Mouse (Mus musculus) spleen, adult 18-20 months (tissue): ENCODE measurements around the gene Nhlh1.

ENCODE experiments used
- DNase-seq, 2 experiments: peaks; one replicate each; pipeline ENCODE4 v3.0.0; 2022; ENCODE audit warnings: mixed read lengths in 2 of 2

Nhlh1 gene

DNA sequence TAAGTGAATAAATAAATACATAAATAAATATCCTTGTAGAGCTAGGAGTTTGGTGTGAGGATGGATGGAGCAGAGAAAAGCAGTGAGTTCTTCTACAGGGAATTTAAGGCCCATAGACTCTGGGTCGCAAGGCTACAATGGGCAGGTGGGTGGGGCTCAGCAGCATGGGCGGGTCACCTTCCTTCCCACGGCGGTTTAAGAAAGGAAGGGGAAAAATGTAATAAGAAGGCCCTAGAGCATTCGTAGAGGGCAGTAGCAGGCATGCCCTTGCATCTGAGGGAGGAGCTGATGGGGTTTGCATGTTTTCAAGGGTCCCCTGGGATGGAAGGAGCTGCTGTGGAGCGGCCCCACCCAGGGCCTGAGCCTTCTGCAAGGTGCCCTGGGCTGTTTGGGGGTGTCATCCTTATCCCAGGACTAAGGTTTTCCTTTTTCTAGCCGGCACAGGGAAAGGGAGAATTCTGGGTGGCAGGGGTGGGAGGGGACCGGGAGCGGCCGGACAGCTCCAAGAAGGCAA, 4.5 kb downstream of the Nhlh1 start:
- DNase-seq = no peak

DNA sequence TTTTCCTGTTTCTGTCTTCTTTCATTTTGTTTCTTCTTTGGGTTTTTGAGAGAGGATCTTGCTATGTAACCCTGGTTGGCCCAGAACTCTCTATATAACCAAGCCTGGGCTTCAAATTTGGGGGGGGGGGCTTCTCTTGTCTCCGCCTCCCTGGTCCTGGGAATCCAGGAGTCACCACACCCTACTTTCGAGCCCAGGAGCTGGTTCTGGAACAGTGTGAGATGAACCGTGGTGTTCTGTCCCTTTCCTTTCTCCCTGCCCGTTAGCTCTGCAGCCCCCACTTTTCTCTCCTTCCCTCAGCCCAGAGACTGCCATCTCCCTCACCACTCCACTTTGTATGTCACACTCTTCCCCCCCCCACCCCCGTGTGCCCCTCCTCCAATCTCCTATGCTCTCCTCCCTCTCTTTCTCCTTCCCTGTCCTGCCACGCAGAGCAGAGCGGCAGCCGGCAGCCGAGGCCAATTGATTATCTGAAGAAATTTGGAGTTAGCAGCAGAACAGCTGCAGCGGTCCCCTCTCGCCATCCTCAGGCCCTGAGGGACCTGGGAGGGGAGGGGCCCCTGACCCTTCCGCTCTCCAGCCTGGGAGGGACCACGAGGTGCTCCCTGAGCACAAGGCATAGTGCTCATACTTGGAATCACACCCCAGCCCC, 8.1 kb downstream of the Nhlh1 start:
- DNase-seq = no peak

DNA sequence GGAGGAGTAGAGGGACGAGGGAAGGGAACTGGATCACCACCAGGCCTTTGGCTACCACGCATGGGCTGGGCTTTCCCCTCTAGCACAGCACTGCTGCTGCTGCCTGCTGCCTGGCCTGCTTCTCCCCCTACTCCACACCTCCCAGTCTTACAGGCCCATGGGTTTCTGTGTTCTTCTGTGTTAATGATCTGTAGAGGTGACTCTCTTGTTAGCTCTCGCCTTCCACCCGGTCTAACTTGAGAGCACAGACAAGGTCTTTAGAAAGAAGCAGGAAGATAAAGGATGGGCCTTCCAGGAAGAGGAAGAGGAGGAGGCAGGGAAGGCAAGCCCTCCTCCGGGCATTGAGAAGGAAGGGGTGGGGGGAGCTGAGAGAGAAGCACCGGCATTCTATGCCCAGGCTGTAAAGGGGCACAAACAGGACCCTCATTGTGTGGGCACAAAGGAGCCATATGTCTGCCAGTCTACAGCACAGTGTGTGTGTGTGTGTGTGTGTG, 9.1 kb downstream of the Nhlh1 start:
- DNase-seq = no peak

DNA sequence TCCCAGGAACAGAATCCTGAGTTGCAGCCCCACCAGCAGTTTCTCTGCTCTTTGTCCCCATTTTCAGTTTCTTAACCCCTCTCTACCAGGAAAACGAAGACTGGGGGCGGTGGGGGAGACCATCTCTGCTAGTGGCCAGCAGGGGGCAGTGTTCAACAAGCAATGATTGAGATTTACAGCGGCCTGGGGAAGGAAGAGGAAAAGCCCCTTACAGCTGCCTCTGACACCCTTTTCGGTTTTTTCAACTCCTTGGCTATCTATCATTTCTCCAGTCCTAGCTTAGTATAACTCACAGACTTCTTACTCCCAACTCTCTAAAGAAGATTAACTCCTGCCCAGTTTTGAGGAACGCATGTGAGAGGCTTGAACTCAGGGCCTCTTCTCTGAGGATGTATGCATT, 10.4 kb downstream of the Nhlh1 start:
- DNase-seq = peak; percentile 24 to 63

DNA sequence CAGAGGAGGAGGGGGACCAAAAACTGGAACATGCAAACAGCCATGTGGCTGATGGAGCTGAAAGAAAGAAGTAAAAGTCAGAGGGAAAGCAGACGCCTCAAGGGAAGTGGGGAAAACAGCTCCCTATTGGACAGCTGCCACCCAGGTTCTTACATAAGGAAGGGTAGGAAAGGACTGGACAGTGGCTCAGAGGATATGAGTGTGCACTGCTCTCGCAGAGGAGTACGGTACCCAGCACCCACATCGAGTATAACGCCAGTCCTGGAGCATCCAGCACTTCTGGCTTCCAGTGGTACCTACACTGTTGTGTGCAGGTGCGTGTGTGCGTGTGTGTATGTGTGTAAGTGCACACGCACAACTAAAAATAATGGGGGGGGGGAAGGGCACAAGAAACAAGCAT, 11.0 kb downstream of the Nhlh1 start:
- no peak for DNase-seq

DNA sequence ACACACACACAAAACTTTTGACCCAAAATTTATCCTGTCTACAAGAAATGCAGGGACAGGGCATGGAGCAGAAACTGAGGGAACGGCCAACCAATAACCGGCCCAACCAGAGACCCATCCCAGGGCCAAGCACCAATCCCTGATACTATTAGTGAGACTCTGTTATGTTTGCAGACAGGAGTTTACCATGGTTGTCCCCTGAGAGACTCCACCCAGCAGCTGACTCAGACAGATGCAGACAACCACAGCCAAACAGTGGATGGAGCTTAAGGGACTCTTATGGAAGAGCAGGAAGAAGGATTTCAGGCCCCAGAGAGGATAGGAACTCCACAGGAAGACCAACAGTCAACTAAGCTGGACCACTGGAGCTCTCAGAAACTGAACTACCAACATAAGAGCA, 27.5 kb downstream of the Nhlh1 start:
- no peak for DNase-seq

DNA sequence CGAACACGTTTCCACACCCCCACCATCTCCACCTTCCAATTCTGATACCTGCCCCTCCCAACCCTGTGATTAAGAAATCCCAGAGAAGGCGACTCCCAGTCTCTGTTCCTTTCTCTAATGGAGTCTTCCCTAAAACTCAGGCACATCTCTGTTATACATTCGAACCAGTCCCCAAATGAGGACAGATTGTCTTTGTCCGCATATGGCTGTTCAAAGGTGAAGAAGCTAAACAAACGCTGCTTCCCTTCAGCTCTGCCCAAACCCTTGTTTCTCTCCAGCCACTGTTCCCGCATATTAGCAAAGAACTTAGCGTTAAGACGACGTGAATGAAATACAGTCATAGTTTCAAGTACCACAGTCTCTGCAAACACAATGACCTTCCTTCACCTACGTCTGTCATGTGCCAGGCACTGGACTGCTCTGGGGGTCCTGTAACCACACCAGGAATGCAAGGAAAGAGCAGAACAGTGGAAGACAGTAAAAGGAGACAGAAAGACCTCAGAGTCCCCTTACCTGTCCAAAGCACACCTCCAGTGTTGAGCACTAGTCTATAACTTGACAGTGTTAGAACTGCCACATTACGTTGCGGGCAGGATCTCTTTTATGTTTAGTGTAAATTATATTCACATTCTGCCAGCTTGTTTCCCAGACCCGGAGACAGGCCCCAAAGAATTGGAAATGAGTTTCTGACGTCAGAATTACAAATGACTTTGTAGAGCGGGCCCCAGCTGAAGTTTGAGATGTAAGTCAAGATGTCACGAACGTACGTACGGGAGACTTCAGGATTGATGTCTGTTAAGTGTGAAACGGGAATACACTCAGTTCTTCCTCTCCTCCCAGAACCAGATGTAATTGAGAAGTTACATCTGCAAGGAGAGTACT, 28.7 kb downstream of the Nhlh1 start, which contains the start of gene Vangl2:
Vangl2 (minus strand) TSS at position 51 of the 882 bp plus-strand sequence.
- no peak for DNase-seq

DNA sequence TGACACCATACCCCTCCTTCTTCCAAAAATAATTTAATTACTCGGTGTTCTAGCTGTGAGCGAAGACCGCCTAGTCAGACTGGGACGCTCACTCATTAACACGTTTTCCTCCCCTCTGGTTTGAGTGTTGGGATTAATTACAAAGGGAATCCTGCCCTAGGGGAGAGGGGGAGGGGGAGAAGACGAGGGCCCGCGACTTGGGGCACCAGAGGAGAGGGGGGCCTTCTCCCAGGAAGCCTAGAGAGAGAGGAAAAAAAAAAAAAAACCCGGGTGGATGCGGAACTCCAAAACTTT, 29.6 kb downstream of the Nhlh1 start:
- no peak for DNase-seq

DNA sequence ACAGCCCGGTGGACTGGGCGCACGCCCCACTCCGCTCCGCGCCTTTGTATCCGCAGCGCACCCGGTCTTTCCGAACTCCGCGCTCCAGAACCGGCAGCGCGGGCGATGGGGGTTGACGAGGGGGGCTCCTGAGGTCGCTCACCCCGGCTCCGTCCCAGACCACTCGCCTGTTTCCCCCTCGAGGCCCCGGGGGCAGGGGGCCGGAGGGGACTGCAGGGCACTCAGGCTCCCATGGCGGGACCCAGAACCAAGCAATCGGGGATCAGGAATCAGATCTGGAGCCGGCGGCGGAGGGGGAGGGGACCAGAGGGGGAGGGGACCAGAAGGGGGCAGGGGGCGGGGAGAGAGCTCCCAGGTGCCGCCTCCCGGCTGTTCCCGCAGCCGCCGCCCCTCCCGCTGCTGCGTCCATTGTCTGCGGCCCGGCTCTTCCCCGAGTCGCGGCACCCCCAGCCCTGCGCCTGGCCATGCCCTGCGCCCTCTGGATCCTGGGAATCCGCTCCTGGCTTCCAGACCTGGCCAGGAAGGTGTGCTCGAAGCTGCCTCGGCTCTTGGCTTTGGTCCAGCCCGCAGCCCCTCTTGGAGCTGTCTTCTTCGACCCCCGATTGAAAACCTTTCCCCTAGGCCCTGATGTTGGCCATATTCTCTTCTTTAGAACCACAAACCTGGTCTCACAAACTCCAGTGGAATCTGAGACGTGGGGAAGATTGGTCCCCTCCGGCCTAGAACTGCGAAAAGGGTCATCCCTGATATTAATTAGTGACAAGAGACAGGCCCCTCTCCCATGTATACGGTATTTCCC, 30.2 kb downstream of the Nhlh1 start:
- peak; percentile 64 to 84 for DNase-seq

DNA sequence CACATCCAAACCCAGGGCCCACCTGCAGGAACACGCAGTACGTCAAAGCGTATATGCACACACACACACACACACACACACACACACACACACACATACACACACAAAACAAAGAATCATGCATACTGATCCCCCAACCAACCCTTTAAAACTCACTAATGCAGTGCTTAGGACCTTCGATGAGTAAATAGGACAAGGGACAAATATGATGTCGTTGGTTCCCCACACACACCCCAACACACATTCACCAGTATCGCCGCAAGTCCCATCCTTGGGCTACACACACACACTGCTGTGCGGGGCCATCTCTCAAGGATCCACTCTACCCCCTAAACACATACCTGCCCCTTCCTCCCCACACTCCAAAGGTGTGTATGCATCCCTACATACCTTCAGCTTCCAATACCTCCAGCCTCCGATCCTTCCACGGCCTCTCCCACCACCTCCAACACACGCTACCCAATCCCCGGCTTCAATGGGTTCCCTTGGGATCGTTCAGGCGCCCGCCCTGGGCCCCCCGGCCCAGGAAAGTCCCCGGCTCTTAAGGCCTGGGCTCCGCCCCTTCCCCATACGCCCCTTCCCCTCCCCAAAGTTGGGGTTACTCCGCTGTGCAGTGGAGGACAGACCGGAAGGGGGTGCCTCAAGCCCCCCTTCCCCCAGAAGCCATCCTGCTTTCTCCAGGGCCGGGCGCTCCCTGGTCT, 31.0 kb downstream of the Nhlh1 start:
- DNase-seq = no peak

DNA sequence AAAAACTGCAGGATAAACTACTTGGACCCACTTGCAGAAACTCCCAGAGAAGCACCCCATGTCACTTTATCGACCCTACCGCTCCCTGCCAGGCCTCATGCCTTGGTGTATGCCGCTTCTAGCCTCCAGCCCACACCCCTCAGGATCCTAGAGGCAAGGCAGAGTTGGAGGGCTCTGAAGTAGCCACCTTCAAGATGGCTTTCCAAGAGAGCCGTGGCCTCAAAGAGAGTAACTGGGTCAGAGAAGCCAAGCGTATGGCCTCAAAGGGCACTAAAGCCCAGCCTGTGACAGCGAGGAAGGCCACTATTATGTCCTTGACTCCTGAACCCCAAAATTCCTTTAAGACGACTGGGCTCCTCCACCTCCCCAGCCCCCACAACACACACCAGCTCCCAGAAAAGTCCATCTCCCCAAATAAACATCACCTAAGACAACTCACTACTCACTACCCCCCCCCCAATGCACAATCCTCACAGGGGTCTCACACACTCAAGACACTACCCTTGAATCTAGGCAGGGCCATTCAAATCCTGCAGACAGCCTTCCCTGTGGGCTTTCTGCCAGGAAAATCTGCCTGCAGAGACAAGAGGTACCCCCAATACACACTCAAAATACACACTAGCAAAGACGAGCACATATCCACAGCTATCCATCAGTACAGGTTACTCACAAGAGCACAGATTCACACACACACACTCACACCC, 32.0 kb downstream of the Nhlh1 start:
- DNase-seq = no peak

DNA sequence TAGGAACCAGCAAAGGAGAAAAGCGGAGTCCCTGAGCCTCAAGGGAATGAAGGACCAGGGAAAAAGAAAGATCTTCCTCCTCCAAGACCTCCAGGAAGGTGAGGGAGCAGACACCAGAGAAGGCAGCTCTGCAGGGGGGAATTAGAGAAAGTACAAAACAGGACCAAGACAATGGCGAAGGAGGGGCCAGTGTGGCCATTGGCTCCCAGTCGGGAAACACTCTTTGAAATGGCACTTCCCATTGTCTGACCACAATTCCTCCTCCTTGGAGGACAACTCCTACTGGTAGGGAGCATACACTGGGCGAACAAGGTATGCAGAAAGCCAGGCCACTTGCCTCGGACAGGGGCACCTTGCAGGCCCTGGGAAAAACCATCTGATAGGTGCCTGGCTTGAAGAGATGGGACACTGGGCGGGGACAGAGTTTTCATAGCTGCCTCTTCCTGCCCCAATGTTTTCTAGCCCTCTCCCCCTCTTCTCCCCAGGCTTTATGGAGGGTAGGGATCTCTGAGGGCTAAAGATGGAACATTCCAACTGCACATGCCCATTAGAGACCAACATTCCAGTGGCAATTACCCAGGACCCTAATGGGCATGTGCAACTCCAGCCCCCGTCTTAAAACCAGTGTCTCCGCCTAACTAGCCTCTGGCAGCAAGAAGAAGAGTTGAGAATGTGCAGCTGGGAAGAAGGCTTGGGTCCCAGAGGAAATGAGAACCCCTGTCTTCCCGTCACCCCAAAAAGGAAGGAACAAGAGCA, 33.1 kb downstream of the Nhlh1 start:
- no peak for DNase-seq

DNA sequence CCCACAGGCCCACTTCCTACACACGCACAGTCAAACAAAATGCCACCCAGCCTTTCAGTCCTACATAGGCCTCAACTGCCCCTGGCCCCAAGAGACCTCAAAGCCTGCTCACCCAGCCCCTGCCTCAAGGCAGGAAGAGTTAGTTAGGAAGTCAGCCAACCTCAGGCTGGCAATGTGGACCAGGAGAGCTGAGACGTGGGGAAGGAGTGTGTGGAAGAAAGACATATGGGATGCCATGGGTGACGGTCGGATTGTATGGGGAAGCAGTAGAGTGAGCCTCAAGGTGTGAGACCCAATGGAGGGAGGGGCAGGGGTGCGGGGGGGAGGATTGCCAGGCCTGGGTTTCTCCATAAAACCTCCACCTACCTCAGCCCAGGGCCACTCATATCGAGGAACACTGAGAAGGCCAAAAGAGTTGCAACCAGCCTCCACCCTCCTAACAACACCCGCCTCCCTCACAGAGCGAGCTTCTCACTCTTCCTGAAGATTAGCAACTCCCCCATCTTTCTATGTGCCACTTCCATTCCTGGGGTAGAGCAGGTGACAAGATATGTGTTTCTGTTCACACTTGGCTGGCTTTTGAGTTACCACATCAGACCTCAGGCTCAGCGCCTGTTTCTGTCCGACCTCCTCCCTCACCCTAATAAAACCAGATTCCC, 37.4 kb downstream of the Nhlh1 start:
- DNase-seq = no peak

DNA sequence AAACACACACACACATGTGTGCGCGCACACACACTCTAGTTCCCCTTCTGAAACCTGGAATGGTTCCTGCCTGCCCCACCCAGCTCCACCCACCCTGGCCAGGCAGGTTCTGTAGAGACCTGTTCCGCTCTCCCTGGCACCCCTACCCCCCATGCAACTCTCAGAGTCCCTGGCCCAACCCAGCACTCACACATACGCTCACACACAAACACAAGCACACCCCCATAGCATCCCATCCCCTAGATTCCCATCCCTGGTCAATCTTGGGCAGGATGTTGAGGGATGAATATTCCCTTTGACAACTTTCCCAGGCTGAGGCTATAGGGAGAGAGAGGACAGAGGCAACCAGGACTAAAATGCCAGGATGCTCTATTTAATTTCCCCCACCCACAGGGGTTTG, 38.0 kb downstream of the Nhlh1 start:
- no peak for DNase-seq

DNA sequence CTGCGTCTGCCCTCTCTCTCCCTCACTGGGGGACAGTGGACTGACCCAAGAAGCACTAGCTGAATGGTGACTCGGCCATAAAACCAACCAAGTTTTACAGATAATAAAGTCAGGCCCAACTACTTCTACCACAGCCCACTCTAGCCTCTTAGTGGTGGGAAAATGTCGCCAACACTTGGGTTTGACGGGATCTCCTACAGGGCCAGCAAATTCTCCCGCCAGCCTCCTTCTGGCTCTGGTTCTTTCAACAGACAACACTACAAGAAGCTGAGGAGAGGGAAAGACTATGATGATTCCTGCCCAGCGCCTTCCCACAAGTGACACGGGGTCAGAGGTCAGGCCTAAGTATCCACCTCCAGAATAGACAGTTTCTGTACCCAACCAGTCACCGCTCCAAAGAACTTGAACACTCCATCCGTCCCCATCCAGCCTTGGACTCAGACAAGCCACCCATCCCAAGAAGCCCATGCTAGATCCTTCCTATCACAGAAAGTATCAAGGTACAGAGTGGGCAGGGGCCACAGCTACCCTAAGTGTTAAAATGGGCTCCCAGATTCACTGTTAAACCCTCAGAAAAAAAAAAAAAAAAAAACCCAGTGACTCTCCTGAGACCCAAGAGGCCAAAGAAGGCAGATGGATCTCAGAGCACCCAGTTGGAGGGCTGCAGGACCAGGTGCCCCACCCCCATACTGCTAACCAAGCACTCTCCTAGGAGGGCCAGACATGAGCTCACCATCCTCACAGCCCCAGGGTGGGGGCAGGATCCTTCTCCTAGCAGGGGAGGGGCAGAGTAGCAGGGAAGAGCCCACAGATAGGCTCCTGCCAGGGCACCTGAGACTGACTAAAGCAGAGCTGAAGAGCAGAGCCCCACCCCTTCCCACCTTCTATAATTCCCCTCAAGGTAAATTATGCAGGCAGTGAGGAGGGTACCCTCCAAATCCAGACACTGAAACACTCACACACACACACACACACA, 38.7 kb downstream of the Nhlh1 start:
- DNase-seq = no peak

DNA sequence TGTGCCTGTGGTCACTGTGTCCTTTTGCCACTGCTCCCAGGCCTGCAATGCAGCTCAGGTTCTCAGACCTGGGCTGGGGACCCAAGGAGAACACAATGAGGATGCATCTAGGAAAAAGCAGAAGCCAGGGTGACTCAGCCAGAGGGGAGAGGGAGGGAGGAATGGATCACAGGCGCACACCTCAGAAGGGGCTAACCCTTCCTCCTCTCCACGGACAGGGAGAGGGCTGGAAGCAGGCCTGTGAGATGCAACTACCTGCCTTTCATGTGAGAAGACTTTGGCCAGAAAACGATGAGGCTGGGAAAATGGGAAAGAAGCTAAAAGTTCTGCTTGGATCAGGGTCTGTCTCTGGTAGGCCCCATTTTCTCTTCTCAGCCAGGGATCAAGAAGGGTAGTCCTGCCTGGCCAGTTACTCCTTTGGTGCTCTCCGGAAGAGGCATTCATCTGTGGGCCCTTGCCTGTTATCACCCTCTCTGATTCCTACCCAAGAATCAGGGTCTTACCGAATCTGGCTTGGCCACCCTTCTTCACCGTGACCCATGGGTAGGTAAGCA, 39.8 kb downstream of the Nhlh1 start:
- DNase-seq = no peak

DNA sequence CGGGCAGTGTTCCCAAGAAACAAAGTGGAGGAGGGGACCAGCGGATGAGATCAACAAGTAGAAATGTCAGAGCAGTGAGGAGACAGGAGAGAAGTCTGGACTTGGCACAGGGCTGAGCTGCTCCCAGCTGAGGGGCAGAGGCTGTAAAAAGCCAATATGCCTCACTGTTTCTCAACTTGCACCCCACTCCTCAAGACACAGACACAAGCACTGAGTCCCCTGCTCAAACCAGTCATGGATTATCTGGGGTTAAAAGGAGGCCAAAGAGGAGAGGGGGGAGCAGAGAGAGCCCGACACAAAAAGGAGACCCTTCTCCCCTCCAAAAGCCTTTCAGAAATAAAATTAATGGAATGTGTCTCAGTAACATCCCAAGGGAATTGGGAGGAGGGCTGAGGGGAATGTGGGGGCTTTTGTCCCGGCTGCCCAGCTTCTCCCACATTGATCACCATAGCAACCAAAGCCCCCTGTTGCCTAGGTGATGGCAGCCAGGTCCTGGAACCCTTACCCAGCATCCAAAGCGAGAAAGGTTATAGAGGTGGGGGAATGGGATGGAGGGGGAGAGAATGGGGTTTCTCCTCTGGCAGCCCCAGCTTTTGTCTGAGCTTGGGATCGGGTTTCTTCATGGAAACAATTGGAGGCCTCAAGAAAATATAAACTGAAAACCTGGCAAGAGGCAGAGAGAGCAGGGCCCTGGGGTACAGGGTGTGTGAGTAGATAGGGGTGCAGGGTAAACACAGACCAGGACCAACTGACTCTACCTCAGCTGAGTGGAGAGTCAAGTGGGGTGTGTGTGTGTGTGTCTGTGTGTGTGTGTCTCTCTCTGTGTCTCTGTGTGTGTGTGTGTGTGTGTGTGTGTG, 40.5 kb downstream of the Nhlh1 start:
- DNase-seq = no peak

DNA sequence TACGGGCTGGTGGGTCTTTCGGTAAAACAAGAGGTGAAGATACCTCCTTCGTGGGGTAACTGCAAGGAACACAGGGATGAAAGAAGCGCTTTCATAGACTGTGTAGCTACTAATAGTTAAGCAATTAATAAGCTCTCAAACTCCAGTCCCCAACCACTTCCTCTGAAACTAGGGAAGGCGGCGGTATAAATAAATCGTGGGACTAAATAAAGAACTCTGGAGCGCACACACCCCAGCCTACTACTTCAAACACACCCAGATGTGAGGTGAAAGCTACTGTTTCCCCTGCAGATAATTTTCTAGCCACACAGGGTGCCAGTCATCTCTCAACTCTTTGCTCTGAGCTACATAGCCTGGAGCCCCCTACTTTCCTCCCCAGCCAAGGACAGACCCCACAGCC, 41.3 kb downstream of the Nhlh1 start:
- no peak for DNase-seq
